Mouse (Mus musculus): ENCODE measurements around the gene 4921536K21Rik. TPM values are rescaled to one million over a fixed set of nuclear protein-coding genes. Genes with fewer than 3 reads are reported as not detected.

The 4921536K21Rik gene
- polyA plus RNA-seq, 1 experiment: 0.29 TPM

- peaks cover 3% of the 10 kb centered on the region for H3K4me1 ChIP-seq (ENCODE audit: control insufficient read depth, insufficient read depth, low read length)
- no peak overlapping the region for H3K27ac ChIP-seq (ENCODE audit: insufficient read depth, low read length)
- H3K4me3 ChIP-seq (ENCODE audit: insufficient read depth, low read length): no peak overlapping the region
- no peak for TF ChIP-seq CTCF (IDR thresholded peaks at IDR 0.05; ENCODE audit: extremely low read depth, insufficient read depth, low read length)
These were observed 1.0 kb upstream of the 4921536K21Rik start for GRCm38 (mm10) chr11:3895933-3896332.

GRCm38 (mm10) chr11:3895458-3895857 is 560 bp upstream of the 4921536K21Rik start:
- TF ChIP-seq POLR2A (IDR thresholded peaks at IDR 0.05; ENCODE audit: extremely low read depth, insufficient read depth, low read length) (no peak), CTCF (IDR thresholded peaks at IDR 0.05; ENCODE audit: extremely low read depth, insufficient read depth, low read length) (no peak)
- peaks cover 3% of the 10 kb centered on the region for H3K4me1 ChIP-seq (ENCODE audit: control insufficient read depth, insufficient read depth, low read length)
- peak overlapping the region; percentile 73 for H3K27ac ChIP-seq (ENCODE audit: insufficient read depth, low read length)
- H3K4me3 ChIP-seq (ENCODE audit: insufficient read depth, low read length): peak overlapping the region; percentile 56

- Histone ChIP-seq H3K4me3 (ENCODE audit: insufficient read depth, low read length) (no peak overlapping the region), H3K4me1 (ENCODE audit: control insufficient read depth, insufficient read depth, low read length) (peaks cover 2% of the 10 kb centered on the region; the same call in 1 of the 2 replicates), H3K27ac (ENCODE audit: insufficient read depth, low read length) (no peak overlapping the region)
- TF ChIP-seq CTCF (IDR thresholded peaks at IDR 0.05; ENCODE audit: extremely low read depth, insufficient read depth, low read length) (no peak), POLR2A (IDR thresholded peaks at IDR 0.05; ENCODE audit: extremely low read depth, insufficient read depth, low read length) (no peak)
These were observed 928 bp downstream of the 4921536K21Rik start for GRCm38 (mm10) chr11:3893970-3894369.

- TF ChIP-seq CTCF (IDR thresholded peaks at IDR 0.05; ENCODE audit: extremely low read depth, insufficient read depth, low read length) (no peak), POLR2A (IDR thresholded peaks at IDR 0.05; ENCODE audit: extremely low read depth, insufficient read depth, low read length) (no peak)
These were observed 7.6 kb downstream of the 4921536K21Rik start for GRCm38 (mm10) chr11:3887331-3887730.

GRCm38 (mm10) chr11:3883711-3884110 is 11.2 kb downstream of the 4921536K21Rik start:
- TF ChIP-seq POLR2A (IDR thresholded peaks at IDR 0.05; ENCODE audit: extremely low read depth, insufficient read depth, low read length) (no peak), CTCF (IDR thresholded peaks at IDR 0.05; ENCODE audit: extremely low read depth, insufficient read depth, low read length) (no peak)
- H3K27ac ChIP-seq (ENCODE audit: insufficient read depth, low read length): no peak overlapping the region
- no peak overlapping the region for H3K4me3 ChIP-seq (ENCODE audit: insufficient read depth, low read length)
- H3K4me1 ChIP-seq (ENCODE audit: control insufficient read depth, insufficient read depth, low read length): peaks cover 3% of the 10 kb centered on the region; the same call in 1 of the 2 replicates

More at GRCm38 (mm10) chr11:3887331-3887730, 7.6 kb downstream of the 4921536K21Rik start:
- no peak overlapping the region for H3K27ac ChIP-seq (ENCODE audit: insufficient read depth, low read length)
- H3K4me1 ChIP-seq (ENCODE audit: control insufficient read depth, insufficient read depth, low read length): peaks cover 3% of the 10 kb centered on the region; the same call in 1 of the 2 replicates
- H3K4me3 ChIP-seq (ENCODE audit: insufficient read depth, low read length): no peak overlapping the region

- Histone ChIP-seq H3K4me3 (ENCODE audit: insufficient read depth, low read length) (no peak overlapping the region), H3K27ac (ENCODE audit: insufficient read depth, low read length) (no peak overlapping the region), H3K4me1 (ENCODE audit: control insufficient read depth, insufficient read depth, low read length) (no peaks in the 10 kb centered on the region)
- TF ChIP-seq CTCF (IDR thresholded peaks at IDR 0.05; ENCODE audit: extremely low read depth, insufficient read depth, low read length) (peak; percentile 83), POLR2A (IDR thresholded peaks at IDR 0.05; ENCODE audit: extremely low read depth, insufficient read depth, low read length) (no peak)
These were observed 15.1 kb downstream of the 4921536K21Rik start for GRCm38 (mm10) chr11:3879836-3880235.

GRCm38 (mm10) chr11:3878660-3879059 is 16.2 kb downstream of the 4921536K21Rik start:
- no peaks in the 10 kb centered on the region for H3K4me1 ChIP-seq (ENCODE audit: control insufficient read depth, insufficient read depth, low read length)
- no peak for TF ChIP-seq POLR2A (IDR thresholded peaks at IDR 0.05; ENCODE audit: extremely low read depth, insufficient read depth, low read length)
- TF ChIP-seq CTCF (IDR thresholded peaks at IDR 0.05; ENCODE audit: extremely low read depth, insufficient read depth, low read length): no peak
- H3K4me3 ChIP-seq (ENCODE audit: insufficient read depth, low read length): no peak overlapping the region
- no peak overlapping the region for H3K27ac ChIP-seq (ENCODE audit: insufficient read depth, low read length)

GRCm38 (mm10) chr11:3876419-3876818 is 18.5 kb downstream of the 4921536K21Rik start:
- Histone ChIP-seq H3K27ac (ENCODE audit: insufficient read depth, low read length) (no peak overlapping the region), H3K4me3 (ENCODE audit: insufficient read depth, low read length) (no peak overlapping the region), H3K4me1 (ENCODE audit: control insufficient read depth, insufficient read depth, low read length) (no peaks in the 10 kb centered on the region)
- TF ChIP-seq POLR2A (IDR thresholded peaks at IDR 0.05; ENCODE audit: extremely low read depth, insufficient read depth, low read length) (no peak), CTCF (IDR thresholded peaks at IDR 0.05; ENCODE audit: extremely low read depth, insufficient read depth, low read length) (no peak)

- Histone ChIP-seq H3K27ac (ENCODE audit: insufficient read depth, low read length) (no peak overlapping the region), H3K4me3 (ENCODE audit: insufficient read depth, low read length) (peak overlapping the region; percentile 71), H3K4me1 (ENCODE audit: control insufficient read depth, insufficient read depth, low read length) (peaks cover 5% of the 10 kb centered on the region)
- TF ChIP-seq POLR2A (IDR thresholded peaks at IDR 0.05; ENCODE audit: extremely low read depth, insufficient read depth, low read length): no peak
- no peak for TF ChIP-seq CTCF (IDR thresholded peaks at IDR 0.05; ENCODE audit: extremely low read depth, insufficient read depth, low read length)
These were observed 30.6 kb downstream of the 4921536K21Rik start for GRCm38 (mm10) chr11:3864343-3864742.

GRCm38 (mm10) chr11:3863454-3864112 is 31.3 kb downstream of the 4921536K21Rik start, which contains the start of gene Osbp2:
Osbp2 (minus strand) TSS chr11:3863903.
- peak within 1 kb of the TSS; percentile 71 for H3K4me3 ChIP-seq (ENCODE audit: insufficient read depth, low read length)
- TF ChIP-seq POLR2A (IDR thresholded peaks at IDR 0.05; ENCODE audit: extremely low read depth, insufficient read depth, low read length) (peak; percentile 43; the same call in 1 of the 2 replicates), CTCF (IDR thresholded peaks at IDR 0.05; ENCODE audit: extremely low read depth, insufficient read depth, low read length) (no peak)
- peaks cover 5% of the 10 kb centered on the region for H3K4me1 ChIP-seq (ENCODE audit: control insufficient read depth, insufficient read depth, low read length)
- peak within 1 kb of the TSS; percentile 39; the same call in 1 of the 2 replicates for H3K27ac ChIP-seq (ENCODE audit: insufficient read depth, low read length)

Data from cortical plate, adult 2 months (tissue).